Mouse (Mus musculus): Measurements from ENCODE around the gene Smarcc2. TPM values are rescaled to one million over a fixed set of nuclear protein-coding genes. Genes with fewer than 3 reads are reported as not detected.

The Smarcc2 gene
- polyA plus RNA-seq (2016; fragmentation: Nextera tagmentation; extraction: Ambion mirVana), result 77.3 and 85.9 TPM in 2 replicates

DNA sequence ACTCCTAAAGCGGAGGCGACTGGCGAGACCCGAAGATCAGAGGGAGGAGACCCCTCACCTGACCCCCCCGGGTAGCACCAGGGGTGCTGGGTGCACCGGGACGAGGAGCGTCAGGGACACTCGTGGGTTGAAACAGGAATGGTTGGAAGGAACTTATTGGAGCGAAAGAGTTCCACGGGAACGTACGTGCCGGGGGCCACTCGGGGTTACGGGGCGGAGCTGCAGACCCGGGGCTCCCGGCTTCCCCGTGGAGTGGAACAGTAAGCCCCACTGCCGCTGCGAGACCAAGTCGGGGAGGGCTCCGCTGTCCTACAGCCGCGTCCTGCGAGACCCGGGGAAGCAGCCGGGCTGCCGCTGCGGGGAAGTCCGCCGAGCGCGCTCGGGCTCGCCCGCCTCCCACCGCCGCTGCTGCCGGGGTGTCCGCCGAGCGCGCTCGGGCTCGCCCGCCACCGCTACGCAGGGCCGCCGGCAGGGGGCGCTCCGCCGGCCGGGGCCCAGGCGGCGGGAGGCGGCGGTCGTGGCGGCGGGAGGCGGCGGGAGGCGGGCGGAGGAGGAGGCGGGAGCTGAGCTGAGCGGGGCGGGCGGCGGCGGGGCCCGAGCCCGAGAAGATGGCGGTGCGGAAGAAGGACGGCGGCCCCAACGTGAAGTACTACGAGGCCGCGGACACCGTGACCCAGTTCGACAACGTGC lies at the start of gene Smarcc2:
Smarcc2 (plus strand) TSS at position 530 of the 690 bp plus-strand sequence.
- WGBS, result under 1% methylated on average over 86 of the region's 86 CpGs
- DNase-seq (ENCODE audit: low spot score), result peak; percentile 90
- peak within 1 kb of the TSS; percentile 94 for H3K4me3 ChIP-seq

DNA sequence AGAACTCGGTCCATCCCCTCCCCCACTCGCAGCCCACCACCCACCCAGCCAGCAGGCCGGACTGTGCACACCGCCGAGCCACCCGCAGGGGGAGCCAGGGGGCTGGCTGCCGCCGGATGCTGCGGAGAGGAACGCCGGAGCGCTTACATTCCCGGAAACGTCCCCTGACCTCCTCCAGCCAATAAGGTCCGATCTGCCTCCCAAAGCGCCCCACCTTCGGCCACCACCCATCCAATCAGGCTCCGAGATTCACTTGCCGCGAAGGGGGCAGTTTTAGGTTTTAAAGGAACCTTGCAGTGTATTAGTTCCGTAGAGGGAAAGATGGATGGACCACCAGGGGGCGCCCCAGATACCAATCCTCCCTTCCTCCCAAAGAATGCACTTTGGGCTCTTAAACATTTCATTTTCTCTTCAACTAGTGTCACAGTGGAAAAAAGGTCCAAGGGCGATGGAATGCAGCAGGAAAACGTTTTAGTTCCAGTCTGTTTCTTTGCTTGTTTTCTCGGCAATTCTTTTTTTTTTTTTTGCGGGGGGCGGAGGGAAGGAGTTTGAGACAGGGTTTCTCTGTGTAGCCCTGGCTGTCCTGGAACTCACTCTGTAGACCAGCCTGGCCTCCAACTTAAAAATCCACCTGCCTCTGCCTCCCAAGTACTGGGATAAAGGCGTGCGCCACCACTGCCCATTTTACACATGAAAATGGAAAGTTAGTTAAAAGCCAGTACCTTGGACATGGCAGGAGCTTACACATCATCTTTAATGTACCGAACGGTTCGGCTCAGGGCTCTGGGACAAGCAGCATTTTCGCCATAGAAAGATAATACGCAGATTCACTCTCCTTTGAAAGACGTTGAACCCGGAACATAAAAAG lies 49.1 kb upstream of the Smarcc2 start:
- 7% methylated on average over 36 of the region's 36 CpGs for WGBS
- Histone ChIP-seq H3K4me3 (peak overlapping the region; percentile 97), H3K27me3 (replicated peaks; ENCODE audit: low read depth, poor library complexity, severe bottlenecking) (no peaks in the 10 kb centered on the region), H3K36me3 (replicated peaks) (peaks cover 53% of the 10 kb centered on the region), H3K9me3 (no peaks in the 10 kb centered on the region), H3K4me1 (peaks cover 52% of the 10 kb centered on the region), H3K27ac (replicated peaks) (peak overlapping the region; percentile 96)
- DNase-seq (ENCODE audit: low spot score), result peak; percentile 98

More for the DNA sequence above, at the start of gene Smarcc2:
- peaks cover 22% of the 10 kb centered on the region for H3K4me1 ChIP-seq
- peaks cover 12% of the 10 kb centered on the region for H3K27me3 ChIP-seq (replicated peaks; ENCODE audit: low read depth, poor library complexity, severe bottlenecking)
- H3K36me3 ChIP-seq (replicated peaks), result peaks cover 30% of the 10 kb centered on the region
- no peaks in the 10 kb centered on the region for H3K9me3 ChIP-seq
- H3K27ac ChIP-seq (replicated peaks), result peak within 1 kb of the TSS; percentile 98

DNA sequence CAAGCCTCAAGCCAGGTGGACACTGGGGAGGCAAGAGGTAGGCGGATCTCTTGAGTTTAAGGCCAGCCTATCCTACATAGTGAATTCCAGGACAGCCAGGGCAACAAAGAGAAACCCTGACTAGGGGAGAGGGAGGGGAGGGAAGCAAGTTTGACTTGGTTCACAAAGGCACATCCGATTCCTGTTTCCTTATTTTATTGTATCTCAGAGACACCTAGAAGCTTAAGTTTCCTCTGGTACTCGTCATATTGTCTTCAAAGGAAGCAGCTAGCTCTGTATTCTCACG lies 48.5 kb upstream of the Smarcc2 start:
- peaks cover 54% of the 10 kb centered on the region for H3K36me3 ChIP-seq (replicated peaks)
- no peak for DNase-seq (ENCODE audit: low spot score)
- H3K4me1 ChIP-seq, result peaks cover 52% of the 10 kb centered on the region
- peak overlapping the region; percentile 97 for H3K4me3 ChIP-seq
- WGBS, result 26% methylated on average over 4 of the region's 4 CpGs
- peak overlapping the region; percentile 96 for H3K27ac ChIP-seq (replicated peaks)
- H3K27me3 ChIP-seq (replicated peaks; ENCODE audit: low read depth, poor library complexity, severe bottlenecking), result no peaks in the 10 kb centered on the region
- no peaks in the 10 kb centered on the region for H3K9me3 ChIP-seq

DNA sequence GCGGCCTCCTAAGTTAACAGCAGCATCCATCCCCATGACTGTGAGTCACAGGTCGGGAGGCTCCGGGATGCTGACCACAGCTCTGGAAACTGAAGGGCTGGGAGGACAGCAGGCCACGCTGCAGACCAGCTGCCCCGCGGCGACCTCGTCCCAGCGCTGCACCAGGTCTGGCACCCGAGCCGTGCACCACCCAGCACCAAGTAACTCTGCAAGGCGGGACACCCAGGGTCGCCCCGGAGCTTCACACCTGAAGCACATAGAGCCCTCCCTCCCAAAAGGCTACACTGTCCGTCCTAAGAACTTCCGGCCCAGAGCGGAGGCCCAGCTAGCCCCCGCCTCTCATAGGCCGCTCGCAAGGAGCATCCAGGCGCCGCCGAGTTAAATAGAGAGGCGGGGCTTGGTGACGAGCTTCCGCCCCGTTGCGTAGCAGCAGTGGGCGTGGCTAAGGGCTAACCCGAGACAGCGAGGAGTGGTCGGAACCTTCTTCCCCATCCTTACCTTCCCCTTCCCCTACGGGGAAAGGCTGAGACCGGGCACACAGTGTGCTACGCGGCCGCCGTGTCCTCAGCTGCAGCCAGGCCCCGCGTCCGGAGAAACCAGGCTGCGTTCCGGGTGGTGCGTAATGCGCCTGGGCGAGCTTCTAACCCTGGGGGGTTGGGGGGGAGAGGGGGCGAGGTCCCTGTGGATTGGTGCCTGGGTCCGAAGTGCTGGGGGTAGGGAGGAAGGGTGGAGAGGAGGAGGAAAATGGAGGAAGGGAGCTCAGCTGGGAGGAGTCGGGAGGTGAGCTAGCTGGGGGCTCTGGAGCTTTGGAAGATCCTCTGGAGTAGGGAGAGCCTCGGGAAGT lies 47.6 kb upstream of the Smarcc2 start, which contains the start of the genes Nabp2 and Rnf41:
Nabp2 (minus strand) TSS at position 282 of the 844 bp plus-strand sequence.
Rnf41 (plus strand) TSS at position 447 of the 844 bp plus-strand sequence.
- Histone ChIP-seq H3K27ac (replicated peaks) (peak within 1 kb of the TSS; percentile 96), H3K27me3 (replicated peaks; ENCODE audit: low read depth, poor library complexity, severe bottlenecking) (no peaks in the 10 kb centered on the region), H3K4me3 (peak within 1 kb of the TSS; percentile 97), H3K9me3 (no peaks in the 10 kb centered on the region), H3K4me1 (peaks cover 52% of the 10 kb centered on the region), H3K36me3 (replicated peaks) (peaks cover 54% of the 10 kb centered on the region)
- DNase-seq (ENCODE audit: low spot score), result peak; percentile 99
- under 1% methylated on average over 50 of the region's 50 CpGs for WGBS

DNA sequence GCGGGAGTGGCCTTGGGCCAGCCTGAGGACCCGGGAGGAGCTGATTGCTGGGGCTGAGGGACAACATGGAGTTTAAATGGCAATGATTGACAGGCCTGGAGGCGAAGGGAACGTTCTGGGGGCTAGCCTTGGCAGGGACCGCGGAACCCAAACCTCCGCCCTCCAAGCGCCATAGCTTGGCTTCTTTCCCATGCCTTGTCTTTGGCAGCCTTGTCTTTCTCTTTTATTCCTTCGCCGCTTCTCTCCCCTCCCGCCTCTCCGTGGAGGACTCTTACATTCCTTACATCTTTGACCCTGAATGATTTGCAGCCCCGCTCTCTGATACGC lies 47.0 kb upstream of the Smarcc2 start:
- Histone ChIP-seq H3K4me1 (peaks cover 52% of the 10 kb centered on the region), H3K9me3 (no peaks in the 10 kb centered on the region), H3K27me3 (replicated peaks; ENCODE audit: low read depth, poor library complexity, severe bottlenecking) (no peaks in the 10 kb centered on the region), H3K36me3 (replicated peaks) (peaks cover 55% of the 10 kb centered on the region), H3K27ac (replicated peaks) (peak overlapping the region; percentile 96), H3K4me3 (peak overlapping the region; percentile 97)
- no peak for DNase-seq (ENCODE audit: low spot score)
- WGBS, result under 1% methylated on average over 14 of the region's 14 CpGs

DNA sequence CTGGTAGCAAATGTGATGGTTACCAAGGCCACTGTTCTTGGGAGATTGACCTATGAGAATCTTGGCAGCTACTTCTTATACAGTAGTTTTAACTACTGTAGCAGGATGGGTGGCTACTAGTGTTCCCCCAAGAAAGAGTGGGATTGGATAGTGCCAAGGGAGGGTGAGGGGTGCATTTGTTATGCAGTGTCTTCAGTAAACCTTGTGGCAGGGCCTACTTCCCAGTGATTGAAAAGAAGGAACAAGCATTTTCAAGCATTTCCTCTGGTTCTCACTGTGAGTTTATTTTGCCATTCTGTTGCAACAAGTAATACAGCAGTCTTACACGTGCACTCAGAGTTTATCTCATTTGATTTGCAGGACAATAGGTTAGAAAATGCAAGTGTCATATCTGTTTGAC lies 46.5 kb upstream of the Smarcc2 start:
- Histone ChIP-seq H3K27me3 (replicated peaks; ENCODE audit: low read depth, poor library complexity, severe bottlenecking) (no peaks in the 10 kb centered on the region), H3K4me3 (peak overlapping the region; percentile 97), H3K27ac (replicated peaks) (peak overlapping the region; percentile 96; the same call in 1 of the 2 replicates), H3K9me3 (no peaks in the 10 kb centered on the region), H3K36me3 (replicated peaks) (peaks cover 55% of the 10 kb centered on the region), H3K4me1 (peaks cover 52% of the 10 kb centered on the region)
- DNase-seq (ENCODE audit: low spot score), result no peak
- WGBS, result 67% methylated on average over 1 of the region's 1 CpGs

DNA sequence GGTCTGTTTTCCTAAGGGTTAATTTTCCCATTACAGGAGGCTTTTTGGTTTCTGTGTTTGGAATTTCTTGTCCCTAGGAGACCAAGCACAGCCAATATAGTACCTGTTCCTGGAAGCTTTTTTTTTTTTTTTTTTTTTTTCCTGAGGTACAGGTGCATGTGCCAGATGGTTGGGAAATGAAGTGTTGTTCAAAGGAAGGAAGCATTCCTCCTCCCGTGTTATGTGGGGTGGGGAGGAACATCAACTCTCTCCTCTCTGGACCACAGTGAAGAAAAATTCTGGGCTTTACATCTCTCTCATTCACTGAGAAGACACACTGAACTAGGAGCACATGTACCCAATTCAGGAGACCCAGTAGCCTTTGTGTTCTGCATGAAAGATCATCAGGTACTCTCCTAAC lies 46.0 kb upstream of the Smarcc2 start:
- H3K4me3 ChIP-seq, result peak overlapping the region; percentile 97
- DNase-seq (ENCODE audit: low spot score), result no peak
- no peak overlapping the region for H3K27ac ChIP-seq (replicated peaks)
- no peaks in the 10 kb centered on the region for H3K27me3 ChIP-seq (replicated peaks; ENCODE audit: low read depth, poor library complexity, severe bottlenecking)
- H3K4me1 ChIP-seq, result peaks cover 49% of the 10 kb centered on the region
- peaks cover 55% of the 10 kb centered on the region for H3K36me3 ChIP-seq (replicated peaks)
- no peaks in the 10 kb centered on the region for H3K9me3 ChIP-seq
- 60% methylated on average over 1 of the region's 1 CpGs for WGBS

DNA sequence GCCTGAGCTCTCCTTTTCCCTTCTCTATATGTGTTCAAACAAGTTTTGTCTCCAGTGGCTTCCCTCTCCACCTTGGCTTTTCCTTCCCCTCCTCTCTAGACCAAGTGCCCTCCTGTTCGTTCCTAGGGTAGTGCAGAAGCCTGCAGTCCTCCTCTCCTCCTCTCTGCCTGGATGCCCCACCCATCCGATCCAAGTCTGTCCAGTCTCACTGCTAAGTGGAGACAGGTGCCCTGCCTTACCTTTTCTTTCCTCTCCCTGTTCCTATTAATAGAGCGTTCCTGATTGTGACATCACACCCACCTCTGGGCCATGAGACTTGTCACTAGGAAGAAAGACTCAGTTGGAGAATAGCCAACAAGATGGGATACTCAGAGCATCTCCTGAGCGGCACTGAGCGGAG lies 44.2 kb upstream of the Smarcc2 start:
- DNase-seq (ENCODE audit: low spot score), result no peak
- WGBS, result 91% methylated on average over 5 of the region's 5 CpGs
- Histone ChIP-seq H3K4me1 (peaks cover 39% of the 10 kb centered on the region), H3K36me3 (replicated peaks) (peaks cover 68% of the 10 kb centered on the region), H3K27me3 (replicated peaks; ENCODE audit: low read depth, poor library complexity, severe bottlenecking) (no peaks in the 10 kb centered on the region), H3K9me3 (no peaks in the 10 kb centered on the region), H3K27ac (replicated peaks) (no peak overlapping the region), H3K4me3 (no peak overlapping the region)

DNA sequence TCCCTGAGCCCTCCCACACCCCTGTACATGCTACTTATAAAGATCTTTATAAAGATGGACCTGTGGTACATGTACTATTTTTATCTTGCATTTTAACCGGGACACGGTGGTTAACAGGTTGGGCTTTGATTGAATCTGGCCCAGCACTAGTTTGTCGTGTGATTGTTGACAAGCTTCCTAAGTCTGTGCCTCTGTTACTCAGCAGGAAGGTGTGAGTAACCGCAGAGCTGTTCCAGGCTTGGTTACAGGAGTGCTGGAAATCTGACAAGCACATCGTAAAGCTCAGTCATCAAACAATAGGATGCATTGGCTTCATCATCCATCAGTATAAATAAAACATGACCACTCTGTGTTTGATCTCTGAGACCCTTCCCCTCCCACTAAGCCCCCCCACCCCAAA lies 36.6 kb upstream of the Smarcc2 start:
- Histone ChIP-seq H3K9me3 (no peaks in the 10 kb centered on the region), H3K27me3 (replicated peaks; ENCODE audit: low read depth, poor library complexity, severe bottlenecking) (no peaks in the 10 kb centered on the region), H3K4me3 (no peak overlapping the region), H3K27ac (replicated peaks) (no peak overlapping the region), H3K36me3 (replicated peaks) (peaks cover 97% of the 10 kb centered on the region), H3K4me1 (peaks cover 5% of the 10 kb centered on the region; the same call in 1 of the 2 replicates)
- no peak for DNase-seq (ENCODE audit: low spot score)
- 89% methylated on average over 5 of the region's 5 CpGs for WGBS

DNA sequence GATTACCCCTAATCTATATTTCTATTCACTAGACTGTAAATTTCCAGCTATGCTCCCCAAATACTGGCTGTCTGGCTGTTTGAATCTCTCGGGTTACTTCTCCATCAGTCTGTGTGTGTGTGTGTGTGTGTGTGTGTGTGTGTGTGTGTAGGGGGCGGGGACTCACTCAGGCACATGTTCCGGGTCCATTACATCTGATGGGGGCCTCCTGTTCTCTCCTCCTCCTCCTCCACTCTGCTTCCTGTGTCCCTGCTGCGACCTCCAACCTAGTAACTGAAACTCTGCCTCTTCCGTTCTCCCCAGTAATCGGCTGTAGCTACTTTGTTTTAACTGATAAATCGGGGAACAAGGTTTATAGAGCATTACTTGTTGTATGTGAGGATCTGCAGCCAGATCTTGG lies 34.4 kb upstream of the Smarcc2 start:
- no peak overlapping the region for H3K27ac ChIP-seq (replicated peaks)

DNA sequence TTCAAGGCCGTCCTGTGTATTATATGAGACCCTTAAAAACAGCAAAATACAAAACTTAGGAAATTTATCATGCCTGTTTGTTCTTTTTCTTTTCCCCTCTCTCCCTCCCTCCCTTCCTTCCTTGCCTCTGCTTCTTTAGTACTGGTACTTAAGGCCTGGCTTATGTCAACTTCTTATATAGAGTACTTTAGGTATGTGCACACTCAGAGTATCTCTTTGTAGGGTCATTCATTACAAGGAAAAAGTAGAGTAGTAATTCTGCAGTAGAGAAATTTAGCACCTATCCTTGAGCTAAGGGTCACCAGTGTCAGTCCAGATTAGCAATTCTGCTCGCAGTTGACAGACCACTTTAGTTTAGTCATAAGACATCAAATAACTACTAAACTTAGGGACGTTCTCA lies 33.8 kb upstream of the Smarcc2 start:
- no peak for DNase-seq (ENCODE audit: low spot score)
- 92% methylated on average over 3 of the region's 3 CpGs for WGBS
- H3K27me3 ChIP-seq (replicated peaks; ENCODE audit: low read depth, poor library complexity, severe bottlenecking), result no peaks in the 10 kb centered on the region
- no peak overlapping the region for H3K27ac ChIP-seq (replicated peaks)
- no peak overlapping the region for H3K4me3 ChIP-seq
- peaks cover 94% of the 10 kb centered on the region for H3K36me3 ChIP-seq (replicated peaks)
- H3K4me1 ChIP-seq, result peaks cover 5% of the 10 kb centered on the region; the same call in 1 of the 2 replicates
- no peaks in the 10 kb centered on the region for H3K9me3 ChIP-seq

More for the DNA sequence above, 34.4 kb upstream of the Smarcc2 start:
- peak; percentile 41 for DNase-seq (ENCODE audit: low spot score)
- 63% methylated on average over 7 of the region's 7 CpGs for WGBS
- no peak overlapping the region for H3K4me3 ChIP-seq
- H3K4me1 ChIP-seq, result peaks cover 5% of the 10 kb centered on the region; the same call in 1 of the 2 replicates
- no peaks in the 10 kb centered on the region for H3K27me3 ChIP-seq (replicated peaks; ENCODE audit: low read depth, poor library complexity, severe bottlenecking)
- peaks cover 94% of the 10 kb centered on the region for H3K36me3 ChIP-seq (replicated peaks)
- no peaks in the 10 kb centered on the region for H3K9me3 ChIP-seq

DNA sequence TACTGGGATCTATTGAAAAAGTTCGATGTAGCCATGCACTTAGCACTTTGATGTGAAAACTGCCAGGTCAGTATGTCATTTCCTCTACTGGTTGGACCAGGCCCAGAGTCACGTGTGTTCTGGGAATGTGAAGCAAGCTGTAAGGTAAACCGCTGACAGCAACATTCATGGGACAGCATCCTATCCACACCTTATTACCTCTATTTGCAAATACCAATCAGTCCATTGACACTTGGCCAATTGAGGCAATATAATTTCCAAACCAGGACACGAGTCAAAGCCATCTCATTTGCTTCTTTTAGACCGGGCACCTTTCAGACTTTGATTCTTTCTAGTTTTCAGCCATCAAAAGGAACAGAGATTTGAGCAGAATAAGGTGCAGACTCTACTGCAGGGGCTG lies 30.0 kb upstream of the Smarcc2 start:
- Histone ChIP-seq H3K4me1 (peaks cover 5% of the 10 kb centered on the region; the same call in 1 of the 2 replicates), H3K9me3 (no peaks in the 10 kb centered on the region), H3K27me3 (replicated peaks; ENCODE audit: low read depth, poor library complexity, severe bottlenecking) (no peaks in the 10 kb centered on the region), H3K36me3 (replicated peaks) (peaks cover 89% of the 10 kb centered on the region), H3K27ac (replicated peaks) (no peak overlapping the region), H3K4me3 (no peak overlapping the region)
- 93% methylated on average over 5 of the region's 5 CpGs for WGBS
- DNase-seq (ENCODE audit: low spot score), result no peak
